Mouse (Mus musculus): ENCODE data around the gene Mrpl37. TPM values are rescaled to one million over a fixed set of nuclear protein-coding genes. Genes with fewer than 3 reads are reported as not detected.

The Mrpl37 gene
- polyA plus RNA-seq, 1 experiment from 2014 or later, result 85.5 TPM

GRCm38 (mm10) chr4:107097871-107098270 lies 31.2 kb upstream of the Mrpl37 start:
- H3K9ac ChIP-seq (replicated peaks; ENCODE audit: low read length), result no peak overlapping the region
- ATAC-seq (ENCODE audit: low FRiP score, low TSS enrichment) (no peak), DNase-seq (no peak)
- no peaks in the 10 kb centered on the region for H3K27me3 ChIP-seq (ENCODE audit: control insufficient read depth, insufficient read depth, low read length)
- no peak overlapping the region for H3K4me2 ChIP-seq (ENCODE audit: low read length)
- H3K4me1 ChIP-seq (ENCODE audit: control insufficient read depth, insufficient read depth, low read length), result peaks cover 16% of the 10 kb centered on the region; the same call in 1 of the 2 replicates
- H3K4me3 ChIP-seq (replicated peaks; ENCODE audit: low read depth, low read length), result no peak overlapping the region
- 70% methylated on average over 15 of the region's 15 CpGs for whole genome bisulfite sequencing
- no peak overlapping the region for H3K27ac ChIP-seq (replicated peaks; ENCODE audit: low read depth, low read length)
- no peaks in the 10 kb centered on the region for H3K9me3 ChIP-seq (ENCODE audit: control insufficient read depth, low read length)
- H3K36me3 ChIP-seq (ENCODE audit: control insufficient read depth, insufficient read depth, low read length), result no peaks in the 10 kb centered on the region

DNA sequence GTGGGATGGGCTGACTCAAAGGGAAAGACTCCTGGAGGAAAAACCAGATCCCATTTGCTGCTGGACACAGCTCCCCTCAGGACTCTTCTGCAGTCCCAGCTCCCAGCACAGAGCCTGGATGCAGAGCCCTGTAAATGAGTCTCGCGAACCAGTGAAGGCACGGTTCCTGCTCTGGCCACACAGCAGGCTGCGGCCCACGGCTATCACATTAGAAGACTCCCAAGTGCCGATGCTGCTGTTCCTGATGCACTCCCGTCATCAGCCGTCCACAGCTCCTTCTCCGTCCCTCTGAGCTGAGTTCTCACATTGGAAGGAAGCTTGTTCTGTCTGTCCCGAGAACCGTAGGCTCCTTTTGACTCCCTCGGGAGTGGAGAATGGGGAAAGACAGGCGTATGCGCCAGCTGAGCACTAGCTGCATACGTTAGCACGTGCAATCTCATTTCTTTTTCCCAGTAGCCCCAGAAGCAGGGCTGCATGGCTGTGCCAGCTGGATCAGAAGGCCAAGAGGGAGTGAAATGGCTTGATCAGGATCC lies 30.2 kb upstream of the Mrpl37 start, which contains the start of gene Cdcp2:
TSS of gene Cdcp2 (plus strand) at position 51 of the 533 bp plus-strand sequence.
- Histone ChIP-seq H3K36me3 (ENCODE audit: control insufficient read depth, insufficient read depth, low read length) (no peaks in the 10 kb centered on the region), H3K4me2 (ENCODE audit: low read length) (no peak within 1 kb of the TSS), H3K9me3 (ENCODE audit: control insufficient read depth, low read length) (no peaks in the 10 kb centered on the region), H3K27ac (replicated peaks; ENCODE audit: low read depth, low read length) (peak within 1 kb of the TSS; percentile 49; the same call in 1 of the 2 replicates), H3K4me3 (replicated peaks; ENCODE audit: low read depth, low read length) (no peak within 1 kb of the TSS), H3K4me1 (ENCODE audit: control insufficient read depth, insufficient read depth, low read length) (peaks cover 16% of the 10 kb centered on the region; the same call in 1 of the 2 replicates), H3K9ac (replicated peaks; ENCODE audit: low read length) (no peak within 1 kb of the TSS), H3K27me3 (ENCODE audit: control insufficient read depth, insufficient read depth, low read length) (no peaks in the 10 kb centered on the region)
- DNase-seq (peak; percentile 57), ATAC-seq (ENCODE audit: low FRiP score, low TSS enrichment) (no peak)
- WGBS, result 23% methylated on average over 16 of the region's 16 CpGs

DNA sequence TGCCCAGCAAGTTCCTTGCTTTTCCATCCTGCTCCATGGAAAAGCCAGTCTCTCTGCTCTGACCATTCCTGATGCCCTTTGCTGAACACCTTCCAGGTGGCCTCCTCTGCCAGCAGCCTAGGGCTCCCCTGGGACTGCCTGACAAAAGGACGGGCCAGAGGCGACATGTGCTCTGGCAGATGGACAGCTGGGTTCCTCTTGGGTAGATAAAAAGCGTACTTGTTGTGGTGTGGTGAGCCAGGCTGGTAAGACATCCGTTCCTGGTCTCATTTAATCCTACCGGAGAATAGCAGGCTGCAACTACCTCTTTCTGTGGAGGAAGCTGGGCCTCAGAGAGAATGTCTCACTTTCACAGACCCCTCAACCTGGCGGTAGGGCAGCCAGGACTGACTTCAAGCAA lies 29.4 kb upstream of the Mrpl37 start:
- Histone ChIP-seq H3K9ac (replicated peaks; ENCODE audit: low read length) (no peak overlapping the region), H3K36me3 (ENCODE audit: control insufficient read depth, insufficient read depth, low read length) (no peaks in the 10 kb centered on the region), H3K4me1 (ENCODE audit: control insufficient read depth, insufficient read depth, low read length) (peaks cover 16% of the 10 kb centered on the region; the same call in 1 of the 2 replicates), H3K4me2 (ENCODE audit: low read length) (no peak overlapping the region), H3K27me3 (ENCODE audit: control insufficient read depth, insufficient read depth, low read length) (no peaks in the 10 kb centered on the region), H3K4me3 (replicated peaks; ENCODE audit: low read depth, low read length) (no peak overlapping the region), H3K27ac (replicated peaks; ENCODE audit: low read depth, low read length) (peak overlapping the region; percentile 49; the same call in 1 of the 2 replicates), H3K9me3 (ENCODE audit: control insufficient read depth, low read length) (no peaks in the 10 kb centered on the region)
- ATAC-seq (ENCODE audit: low FRiP score, low TSS enrichment) (no peak), DNase-seq (peak; percentile 45)
- 17% methylated on average over 6 of the region's 6 CpGs for WGBS

- H3K9me3 ChIP-seq (ENCODE audit: control insufficient read depth, low read length), result no peaks in the 10 kb centered on the region
- H3K4me3 ChIP-seq (replicated peaks; ENCODE audit: low read depth, low read length), result no peak overlapping the region
- H3K9ac ChIP-seq (replicated peaks; ENCODE audit: low read length), result no peak overlapping the region
- H3K4me1 ChIP-seq (ENCODE audit: control insufficient read depth, insufficient read depth, low read length), result peaks cover 16% of the 10 kb centered on the region; the same call in 1 of the 2 replicates
- H3K27me3 ChIP-seq (ENCODE audit: control insufficient read depth, insufficient read depth, low read length), result no peaks in the 10 kb centered on the region
- H3K4me2 ChIP-seq (ENCODE audit: low read length), result no peak overlapping the region
- no peaks in the 10 kb centered on the region for H3K36me3 ChIP-seq (ENCODE audit: control insufficient read depth, insufficient read depth, low read length)
- no peak overlapping the region for H3K27ac ChIP-seq (replicated peaks; ENCODE audit: low read depth, low read length)
- WGBS, result 84% methylated on average over 16 of the region's 16 CpGs
- no peak for DNase-seq
- no peak for ATAC-seq (ENCODE audit: low FRiP score, low TSS enrichment)
Measured at GRCm38 (mm10) chr4:107094484-107095187, 28.0 kb upstream of the Mrpl37 start.

DNA sequence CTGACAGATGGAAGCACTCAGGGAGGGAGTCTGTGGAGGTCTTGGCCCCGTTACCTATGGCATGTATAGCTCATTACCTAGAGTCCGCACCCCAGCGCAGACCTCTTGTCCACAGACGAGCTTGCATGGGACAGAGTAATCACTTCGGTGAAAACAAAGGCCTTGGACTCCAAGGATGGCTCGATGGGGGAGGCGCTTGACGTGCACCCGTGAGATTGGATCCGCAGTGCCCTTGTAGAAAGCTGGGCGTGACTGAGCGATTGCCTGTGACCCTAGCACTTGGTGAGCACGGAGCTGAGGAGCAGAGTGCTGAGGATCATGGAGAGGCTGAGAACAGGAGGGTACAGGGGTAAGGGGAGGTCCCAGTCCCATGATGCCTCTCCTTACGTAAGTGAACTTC lies 25.0 kb upstream of the Mrpl37 start:
- WGBS, result 81% methylated on average over 14 of the region's 14 CpGs
- 0 out of 2 replicates have a peak, but pooled peaks cover 5% of the 10 kb centered on the region for H3K4me1 ChIP-seq (ENCODE audit: control insufficient read depth, insufficient read depth, low read length)
- no peaks in the 10 kb centered on the region for H3K27me3 ChIP-seq (ENCODE audit: control insufficient read depth, insufficient read depth, low read length)
- no peak overlapping the region for H3K4me3 ChIP-seq (replicated peaks; ENCODE audit: low read depth, low read length)
- no peaks in the 10 kb centered on the region for H3K9me3 ChIP-seq (ENCODE audit: control insufficient read depth, low read length)
- H3K9ac ChIP-seq (replicated peaks; ENCODE audit: low read length), result no peak overlapping the region
- ATAC-seq (ENCODE audit: low FRiP score, low TSS enrichment), result no peak
- no peaks in the 10 kb centered on the region for H3K36me3 ChIP-seq (ENCODE audit: control insufficient read depth, insufficient read depth, low read length)
- H3K4me2 ChIP-seq (ENCODE audit: low read length), result no peak overlapping the region
- no peak for DNase-seq
- no peak overlapping the region for H3K27ac ChIP-seq (replicated peaks; ENCODE audit: low read depth, low read length)

DNA sequence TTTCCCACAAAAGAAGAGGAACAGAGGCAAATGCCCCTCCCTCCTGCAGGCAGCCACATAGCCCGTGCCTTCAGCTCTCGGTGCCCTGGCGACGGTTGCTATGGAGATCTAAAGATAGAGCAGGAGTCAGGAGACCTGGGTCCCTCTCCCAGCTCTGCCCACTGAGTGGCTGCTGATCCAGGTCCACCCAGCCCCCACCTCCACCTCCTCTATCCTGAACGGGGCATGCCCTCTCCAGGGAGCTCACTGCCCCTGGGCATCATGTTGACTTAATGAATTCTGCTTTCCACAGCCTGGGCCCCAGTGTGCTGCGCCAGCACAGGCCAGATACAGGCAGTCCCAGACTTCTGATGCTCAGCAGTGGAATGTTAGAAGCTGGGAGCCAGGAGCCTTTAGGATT lies 18.2 kb upstream of the Mrpl37 start:
- H3K27ac ChIP-seq (replicated peaks; ENCODE audit: low read depth, low read length), result peak overlapping the region; percentile 81
- peak overlapping the region; percentile 8; the same call in 1 of the 2 replicates for H3K4me2 ChIP-seq (ENCODE audit: low read length)
- DNase-seq, result peak; percentile 85
- ATAC-seq (ENCODE audit: low FRiP score, low TSS enrichment), result peak; percentile 93
- H3K9me3 ChIP-seq (ENCODE audit: control insufficient read depth, low read length), result no peaks in the 10 kb centered on the region
- H3K4me3 ChIP-seq (replicated peaks; ENCODE audit: low read depth, low read length), result no peak overlapping the region
- no peaks in the 10 kb centered on the region for H3K36me3 ChIP-seq (ENCODE audit: control insufficient read depth, insufficient read depth, low read length)
- no peaks in the 10 kb centered on the region for H3K27me3 ChIP-seq (ENCODE audit: control insufficient read depth, insufficient read depth, low read length)
- whole genome bisulfite sequencing, result 0% methylated on average over 6 of the region's 6 CpGs
- H3K4me1 ChIP-seq (ENCODE audit: control insufficient read depth, insufficient read depth, low read length), result peaks cover 19% of the 10 kb centered on the region
- H3K9ac ChIP-seq (replicated peaks; ENCODE audit: low read length), result no peak overlapping the region

- peak; percentile 27 for DNase-seq
- ATAC-seq (ENCODE audit: low FRiP score, low TSS enrichment), result no peak
- WGBS, result 5% methylated on average over 1 of the region's 1 CpGs
- Histone ChIP-seq H3K4me2 (ENCODE audit: low read length) (peak overlapping the region; percentile 8; the same call in 1 of the 2 replicates), H3K27ac (replicated peaks; ENCODE audit: low read depth, low read length) (peak overlapping the region; percentile 81), H3K9me3 (ENCODE audit: control insufficient read depth, low read length) (no peaks in the 10 kb centered on the region), H3K4me3 (replicated peaks; ENCODE audit: low read depth, low read length) (no peak overlapping the region), H3K36me3 (ENCODE audit: control insufficient read depth, insufficient read depth, low read length) (no peaks in the 10 kb centered on the region), H3K27me3 (ENCODE audit: control insufficient read depth, insufficient read depth, low read length) (no peaks in the 10 kb centered on the region), H3K4me1 (ENCODE audit: control insufficient read depth, insufficient read depth, low read length) (peaks cover 19% of the 10 kb centered on the region), H3K9ac (replicated peaks; ENCODE audit: low read length) (no peak overlapping the region)
Measured at GRCm38 (mm10) chr4:107084343-107084742, 17.7 kb upstream of the Mrpl37 start.

- DNase-seq, result no peak
- Histone ChIP-seq H3K27me3 (ENCODE audit: control insufficient read depth, insufficient read depth, low read length) (no peaks in the 10 kb centered on the region), H3K4me2 (ENCODE audit: low read length) (no peak overlapping the region), H3K9me3 (ENCODE audit: control insufficient read depth, low read length) (no peaks in the 10 kb centered on the region), H3K9ac (replicated peaks; ENCODE audit: low read length) (no peak overlapping the region), H3K4me1 (ENCODE audit: control insufficient read depth, insufficient read depth, low read length) (peaks cover 19% of the 10 kb centered on the region), H3K27ac (replicated peaks; ENCODE audit: low read depth, low read length) (no peak overlapping the region), H3K36me3 (ENCODE audit: control insufficient read depth, insufficient read depth, low read length) (no peaks in the 10 kb centered on the region), H3K4me3 (replicated peaks; ENCODE audit: low read depth, low read length) (no peak overlapping the region)
- 84% methylated on average over 4 of the region's 4 CpGs for WGBS
- ATAC-seq (ENCODE audit: low FRiP score, low TSS enrichment), result no peak
Measured at GRCm38 (mm10) chr4:107083126-107083525, 16.5 kb upstream of the Mrpl37 start.

- H3K4me1 ChIP-seq (ENCODE audit: control insufficient read depth, insufficient read depth, low read length), result peaks cover 19% of the 10 kb centered on the region
- H3K27me3 ChIP-seq (ENCODE audit: control insufficient read depth, insufficient read depth, low read length), result no peaks in the 10 kb centered on the region
- H3K4me3 ChIP-seq (replicated peaks; ENCODE audit: low read depth, low read length), result no peak overlapping the region
- H3K9ac ChIP-seq (replicated peaks; ENCODE audit: low read length), result no peak overlapping the region
- no peaks in the 10 kb centered on the region for H3K36me3 ChIP-seq (ENCODE audit: control insufficient read depth, insufficient read depth, low read length)
- DNase-seq (no peak), ATAC-seq (ENCODE audit: low FRiP score, low TSS enrichment) (no peak)
- H3K4me2 ChIP-seq (ENCODE audit: low read length), result no peak overlapping the region
- H3K9me3 ChIP-seq (ENCODE audit: control insufficient read depth, low read length), result no peaks in the 10 kb centered on the region
- H3K27ac ChIP-seq (replicated peaks; ENCODE audit: low read depth, low read length), result no peak overlapping the region
- WGBS, result 92% methylated on average over 3 of the region's 3 CpGs
Measured at GRCm38 (mm10) chr4:107082185-107082584, 15.5 kb upstream of the Mrpl37 start.
